Mouse (Mus musculus): Measurements from ENCODE around the gene Nt5dc3. TPM values are rescaled to one million over a fixed set of nuclear protein-coding genes. Genes with fewer than 3 reads are reported as not detected.

The Nt5dc3 gene
- polyA plus RNA-seq (2015; fragmentation: Nextera tagmentation; extraction: Ambion mirVana): 0.69 and 0.82 TPM in 2 replicates

DNA sequence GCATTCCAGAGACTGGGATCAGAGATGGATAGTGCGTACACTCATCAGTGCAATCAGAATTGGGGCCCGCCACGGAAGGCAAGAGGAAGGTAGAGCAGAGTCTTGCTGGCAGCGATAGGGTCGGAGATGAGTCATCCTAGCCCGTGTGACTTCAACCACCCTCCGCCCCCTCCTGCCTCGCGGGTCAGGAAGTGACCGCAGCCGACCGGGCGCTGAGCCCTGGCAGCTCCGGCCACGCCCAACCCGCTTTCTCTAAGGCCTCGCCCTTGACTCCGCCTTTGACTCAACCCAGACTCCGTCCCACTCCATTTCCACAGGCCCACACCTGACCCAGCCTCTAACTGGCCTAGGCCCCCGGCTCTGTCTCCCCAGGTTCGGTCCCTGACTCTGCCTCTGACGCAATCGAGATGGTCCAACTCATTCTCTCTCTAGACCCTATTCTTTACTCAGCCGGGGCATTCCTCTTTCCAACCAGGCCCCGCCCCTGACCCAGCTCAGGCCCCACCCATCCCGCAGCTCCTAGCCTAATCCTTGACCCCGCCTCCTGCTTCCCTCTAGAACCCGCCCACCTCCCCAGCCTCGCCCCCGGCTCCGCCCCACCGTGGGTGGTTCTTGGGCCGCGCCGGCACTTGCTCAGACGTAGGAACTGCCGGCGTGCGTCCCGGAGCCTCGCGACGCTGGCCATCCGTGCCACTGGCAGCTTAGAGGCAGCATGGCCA lies at the start of gene Nt5dc3:
Gene Nt5dc3, plus strand, starts transcription at position 608 of the 719 bp plus-strand sequence.
- peak within 1 kb of the TSS; percentile 53 for H3K9ac ChIP-seq (ENCODE audit: low read depth, low read length)
- ATAC-seq: peak; percentile 97
- 0 out of 2 replicates have a peak, but pooled peaks cover 7% of the 10 kb centered on the region for H3K4me1 ChIP-seq (replicated peaks; ENCODE audit: control insufficient read depth, insufficient read depth, low read length)
- peak within 1 kb of the TSS; percentile 61 for H3K4me3 ChIP-seq (ENCODE audit: low read depth, low read length)
- peak within 1 kb of the TSS; percentile 96 for H3K4me2 ChIP-seq (replicated peaks; ENCODE audit: low read depth)
- H3K27me3 ChIP-seq (replicated peaks; ENCODE audit: control insufficient read depth, insufficient read depth, low read length): peaks cover 3% of the 10 kb centered on the region; the same call in 1 of the 2 replicates
- TF ChIP-seq CTCF (IDR thresholded peaks at IDR 0.05; ENCODE audit: low read depth): no peak
- WGBS: 1% methylated on average over 44 of the region's 44 CpGs
- no peaks in the 10 kb centered on the region for H3K36me3 ChIP-seq (ENCODE audit: control insufficient read depth, insufficient read depth)
- H3K9me3 ChIP-seq (ENCODE audit: control insufficient read depth): no peaks in the 10 kb centered on the region
- H3K27ac ChIP-seq (ENCODE audit: low read depth, low read length): peak within 1 kb of the TSS; percentile 15

DNA sequence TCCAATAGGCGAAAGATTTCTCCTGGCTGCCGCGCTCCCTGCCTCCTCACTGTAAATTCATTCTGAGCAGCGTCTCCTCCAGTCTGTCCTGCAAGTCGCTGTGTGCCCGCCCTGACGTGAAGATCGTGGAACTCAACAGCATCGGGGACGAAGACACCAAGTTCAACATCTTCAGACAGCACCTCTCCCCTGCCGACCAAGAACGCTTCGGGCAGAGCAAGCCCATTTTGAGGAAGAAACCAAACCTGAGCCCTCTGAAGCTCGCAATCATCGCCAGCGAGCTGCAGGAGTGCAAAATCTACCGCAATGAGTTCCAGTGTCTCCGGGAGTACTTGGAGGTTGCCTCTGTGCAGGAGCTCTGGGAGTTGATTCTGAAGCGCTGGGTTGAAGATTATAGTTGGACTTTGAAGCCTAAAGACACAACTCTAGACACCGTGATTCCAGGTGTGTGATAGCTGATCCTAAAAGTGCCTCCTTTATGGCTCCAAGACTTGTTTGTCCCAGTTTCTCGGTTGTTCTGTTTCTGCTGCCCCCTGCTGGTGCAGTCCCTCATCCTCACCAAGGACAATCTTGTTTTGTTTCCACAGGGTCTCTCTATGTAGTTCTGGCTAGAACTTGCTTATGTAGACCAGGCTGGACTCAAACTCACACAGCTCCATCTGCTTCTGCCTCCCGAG lies 47.8 kb upstream of the Nt5dc3 start:
- 6% methylated on average over 22 of the region's 22 CpGs for WGBS
- Histone ChIP-seq H3K9ac (ENCODE audit: low read depth, low read length) (peak overlapping the region; percentile 27), H3K36me3 (ENCODE audit: control insufficient read depth, insufficient read depth) (no peaks in the 10 kb centered on the region), H3K27ac (ENCODE audit: low read depth, low read length) (no peak overlapping the region), H3K4me2 (replicated peaks; ENCODE audit: low read depth) (peak overlapping the region; percentile 69), H3K4me3 (ENCODE audit: low read depth, low read length) (peak overlapping the region; percentile 36), H3K4me1 (replicated peaks; ENCODE audit: control insufficient read depth, insufficient read depth, low read length) (0 out of 2 replicates have a peak, but pooled peaks cover 7% of the 10 kb centered on the region), H3K27me3 (replicated peaks; ENCODE audit: control insufficient read depth, insufficient read depth, low read length) (no peaks in the 10 kb centered on the region), H3K9me3 (ENCODE audit: control insufficient read depth) (no peaks in the 10 kb centered on the region)
- peak; percentile 88 for TF ChIP-seq CTCF (IDR thresholded peaks at IDR 0.05; ENCODE audit: low read depth)
- peak; percentile 71 for ATAC-seq

DNA sequence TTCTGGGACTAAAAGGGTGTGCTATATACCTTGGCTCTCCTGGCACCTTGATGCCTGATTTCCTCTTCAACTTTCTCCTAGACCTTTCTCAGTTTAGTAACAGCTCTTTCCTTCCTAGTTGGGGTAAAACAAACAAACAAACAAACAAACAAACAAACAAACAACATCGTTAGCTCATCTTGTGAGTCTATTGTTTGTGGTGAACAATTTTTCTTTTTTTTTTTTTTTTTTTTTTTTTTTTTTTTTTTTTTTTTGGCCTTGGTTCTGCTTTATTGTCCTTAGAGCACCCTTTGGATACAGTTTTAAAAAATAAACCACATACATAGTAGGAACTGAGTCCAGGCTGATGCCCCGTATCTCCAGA lies 47.3 kb upstream of the Nt5dc3 start:
- no peak overlapping the region for H3K27ac ChIP-seq (ENCODE audit: low read depth, low read length)
- no peaks in the 10 kb centered on the region for H3K9me3 ChIP-seq (ENCODE audit: control insufficient read depth)
- H3K36me3 ChIP-seq (ENCODE audit: control insufficient read depth, insufficient read depth): no peaks in the 10 kb centered on the region
- 48% methylated on average over 2 of the region's 2 CpGs for WGBS
- H3K4me1 ChIP-seq (replicated peaks; ENCODE audit: control insufficient read depth, insufficient read depth, low read length): 0 out of 2 replicates have a peak, but pooled peaks cover 7% of the 10 kb centered on the region
- no peaks in the 10 kb centered on the region for H3K27me3 ChIP-seq (replicated peaks; ENCODE audit: control insufficient read depth, insufficient read depth, low read length)
- no peak overlapping the region for H3K4me3 ChIP-seq (ENCODE audit: low read depth, low read length)
- ATAC-seq: no peak
- H3K9ac ChIP-seq (ENCODE audit: low read depth, low read length): no peak overlapping the region
- TF ChIP-seq CTCF (IDR thresholded peaks at IDR 0.05; ENCODE audit: low read depth): no peak
- H3K4me2 ChIP-seq (replicated peaks; ENCODE audit: low read depth): no peak overlapping the region

DNA sequence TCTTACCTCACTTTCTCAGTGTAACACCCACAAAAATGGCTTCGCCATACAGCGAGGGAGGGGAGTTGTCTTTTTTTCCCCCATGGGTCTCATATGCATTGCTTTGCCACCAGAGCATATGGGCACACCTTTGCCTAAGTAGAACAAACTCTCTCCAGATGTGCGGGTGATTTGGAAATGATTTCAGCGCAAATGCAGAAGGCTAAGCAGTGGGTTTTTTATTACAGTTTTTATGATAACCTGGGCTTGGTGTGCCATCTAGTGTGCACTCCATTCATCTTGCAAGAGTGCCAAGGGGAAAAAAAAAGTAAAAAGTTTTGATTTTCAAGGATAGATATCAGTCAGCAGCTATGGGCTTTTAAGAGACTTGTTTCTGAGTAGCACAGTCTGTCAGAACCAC lies 43.8 kb upstream of the Nt5dc3 start:
- no peak overlapping the region for H3K4me2 ChIP-seq (replicated peaks; ENCODE audit: low read depth)
- no peaks in the 10 kb centered on the region for H3K27me3 ChIP-seq (replicated peaks; ENCODE audit: control insufficient read depth, insufficient read depth, low read length)
- H3K4me1 ChIP-seq (replicated peaks; ENCODE audit: control insufficient read depth, insufficient read depth, low read length): no peaks in the 10 kb centered on the region
- no peak for ATAC-seq
- 79% methylated on average over 4 of the region's 4 CpGs for WGBS
- H3K9ac ChIP-seq (ENCODE audit: low read depth, low read length): no peak overlapping the region
- no peak; the same call in 1 of the 2 replicates for TF ChIP-seq CTCF (IDR thresholded peaks at IDR 0.05; ENCODE audit: low read depth)
- no peaks in the 10 kb centered on the region for H3K9me3 ChIP-seq (ENCODE audit: control insufficient read depth)
- H3K4me3 ChIP-seq (ENCODE audit: low read depth, low read length): no peak overlapping the region
- no peak overlapping the region for H3K27ac ChIP-seq (ENCODE audit: low read depth, low read length)
- no peaks in the 10 kb centered on the region for H3K36me3 ChIP-seq (ENCODE audit: control insufficient read depth, insufficient read depth)

DNA sequence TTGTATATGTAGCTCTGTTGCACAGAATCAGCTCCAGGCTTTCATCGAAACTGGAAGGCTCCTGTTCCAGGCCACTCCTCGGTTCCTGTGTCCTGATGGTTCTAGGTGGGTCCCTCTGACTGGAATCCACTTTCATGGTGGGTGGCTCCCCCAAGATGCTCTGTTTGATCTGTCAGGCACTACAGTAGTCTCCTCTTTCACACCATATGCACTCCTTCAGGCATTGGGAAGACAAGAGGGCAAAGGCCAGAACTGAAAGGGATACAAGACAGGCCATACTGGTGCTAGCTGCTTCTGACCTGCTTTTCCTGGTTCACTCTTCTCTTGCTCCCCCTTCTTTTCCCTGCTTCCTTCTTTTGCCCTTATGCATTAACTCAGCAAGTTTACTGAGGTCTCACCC lies 35.9 kb upstream of the Nt5dc3 start:
- Histone ChIP-seq H3K9me3 (ENCODE audit: control insufficient read depth) (no peaks in the 10 kb centered on the region), H3K4me1 (replicated peaks; ENCODE audit: control insufficient read depth, insufficient read depth, low read length) (no peaks in the 10 kb centered on the region), H3K9ac (ENCODE audit: low read depth, low read length) (no peak overlapping the region), H3K27ac (ENCODE audit: low read depth, low read length) (no peak overlapping the region), H3K27me3 (replicated peaks; ENCODE audit: control insufficient read depth, insufficient read depth, low read length) (no peaks in the 10 kb centered on the region), H3K4me2 (replicated peaks; ENCODE audit: low read depth) (no peak overlapping the region), H3K36me3 (ENCODE audit: control insufficient read depth, insufficient read depth) (no peaks in the 10 kb centered on the region), H3K4me3 (ENCODE audit: low read depth, low read length) (no peak overlapping the region)
- no peak for TF ChIP-seq CTCF (IDR thresholded peaks at IDR 0.05; ENCODE audit: low read depth)
- 85% methylated on average over 2 of the region's 2 CpGs for WGBS
- no peak for ATAC-seq

DNA sequence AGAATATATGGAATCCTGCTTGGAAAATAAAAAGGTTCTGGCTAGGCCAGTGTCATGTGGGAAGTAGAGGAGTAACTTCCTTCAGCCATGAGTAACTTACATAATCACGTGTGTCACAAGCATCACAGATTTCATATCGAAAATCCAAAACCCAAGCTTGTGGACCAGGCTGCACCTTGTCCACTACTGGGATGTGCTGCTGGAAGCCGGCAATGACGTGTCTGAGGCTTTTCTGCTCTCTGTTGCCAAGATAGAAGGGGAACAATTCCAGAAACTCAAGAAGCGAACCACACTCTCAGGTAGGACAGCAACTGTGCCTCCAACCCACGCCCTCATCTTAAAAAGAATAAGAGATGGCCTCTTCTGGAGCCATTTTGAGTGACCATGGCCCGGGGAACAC lies 34.5 kb upstream of the Nt5dc3 start:
- no peak overlapping the region for H3K27ac ChIP-seq (ENCODE audit: low read depth, low read length)
- no peak overlapping the region for H3K4me3 ChIP-seq (ENCODE audit: low read depth, low read length)
- 91% methylated on average over 7 of the region's 7 CpGs for WGBS
- ATAC-seq: no peak
- H3K27me3 ChIP-seq (replicated peaks; ENCODE audit: control insufficient read depth, insufficient read depth, low read length): no peaks in the 10 kb centered on the region
- no peaks in the 10 kb centered on the region for H3K36me3 ChIP-seq (ENCODE audit: control insufficient read depth, insufficient read depth)
- no peaks in the 10 kb centered on the region for H3K9me3 ChIP-seq (ENCODE audit: control insufficient read depth)
- TF ChIP-seq CTCF (IDR thresholded peaks at IDR 0.05; ENCODE audit: low read depth): no peak
- no peaks in the 10 kb centered on the region for H3K4me1 ChIP-seq (replicated peaks; ENCODE audit: control insufficient read depth, insufficient read depth, low read length)
- no peak overlapping the region for H3K9ac ChIP-seq (ENCODE audit: low read depth, low read length)
- no peak overlapping the region for H3K4me2 ChIP-seq (replicated peaks; ENCODE audit: low read depth)

Data from intestine, postnatal 0 days (tissue).